Mouse (Mus musculus) forebrain, embryonic 12.5 days (tissue): ENCODE measurements around the gene Gm33543. TPM values are rescaled to one million over a fixed set of nuclear protein-coding genes. Genes with fewer than 3 reads are reported as not detected.

Experiments used
- ATAC-seq: fragments of 200-750 bp; cut with Nextera tagmentation; 2 replicates; pipeline ENCODE4 v1.8.0; 2017; ENCODE audit warnings: moderate TSS enrichment; ENCODE audit not compliant: low FRiP score
- H3K27ac ChIP-seq: fragments of 300-500 bp; sonication (generic); 2 replicates; pipeline ENCODE4 v1.5.1; 2016; ENCODE audit warnings: mild to moderate bottlenecking
- H3K27me3 ChIP-seq: fragments of 300-500 bp; sonication (generic); 2 replicates; pipeline ENCODE4 v1.6.1; 2016; ENCODE audit warnings: mild to moderate bottlenecking
- H3K36me3 ChIP-seq: fragments of 300-500 bp; sonication (generic); replicated peaks from 2 replicates; pipeline ENCODE4 v1.6.1; 2016; ENCODE audit warnings: mild to moderate bottlenecking
- H3K4me1 ChIP-seq: fragments of 300-500 bp; sonication (generic); 2 replicates; pipeline ENCODE4 v1.6.1; 2016
- H3K4me2 ChIP-seq: fragments of 300-500 bp; sonication (generic); 2 replicates; pipeline ENCODE4 v1.6.1; 2016; ENCODE audit warnings: mild to moderate bottlenecking, moderate library complexity
- H3K4me3 ChIP-seq: fragments of 300-500 bp; sonication (generic); replicated peaks from 2 replicates; pipeline ENCODE4 v1.5.1; 2016; ENCODE audit warnings: mild to moderate bottlenecking
- H3K9ac ChIP-seq: fragments of 300-500 bp; sonication (generic); 2 replicates; pipeline ENCODE4 v1.6.1; 2016; ENCODE audit warnings: mild to moderate bottlenecking
- H3K9me3 ChIP-seq: fragments of 300-500 bp; sonication (generic); 2 replicates; pipeline ENCODE4 v1.6.1; 2016
- WGBS: fragments of 180-500 bp; shearing (Covaris S2); methylation state at CpG from one replicate; pipeline ENCODE4 v1.1.7; 2016; 5-methylcytosine and 5-hydroxymethylcytosine counted together
- polyA plus RNA-seq: library from polyadenylated mRNA; unstranded; fragments of >200 nt; fragmentation: Nextera tagmentation; extraction: Ambion mirVana; gene quantifications from 2 replicates; pipeline ENCODE4 v1.2.1, GENCODE M21; 2016

Gm33543 gene
- polyA plus RNA-seq, 1 experiment from 2014 or later = not detected

GRCm38 (mm10) chr10:95787176-95787575, 55.6 kb downstream of the Gm33543 start:
- H3K27me3 ChIP-seq = no peaks in the 10 kb centered on the region
- no peak overlapping the region for H3K4me3 ChIP-seq
- no peaks in the 10 kb centered on the region for H3K36me3 ChIP-seq
- H3K4me2 ChIP-seq = no peak overlapping the region
- no peak overlapping the region for H3K27ac ChIP-seq
- H3K9me3 ChIP-seq = no peaks in the 10 kb centered on the region
- ATAC-seq = no peak
- WGBS = 87% methylated on average over 2 of the region's 2 CpGs
- peaks cover 5% of the 10 kb centered on the region; the same call in 1 of the 2 replicates for H3K4me1 ChIP-seq
- no peak overlapping the region for H3K9ac ChIP-seq

- 69% methylated on average over 7 of the region's 7 CpGs for WGBS
- no peaks in the 10 kb centered on the region for H3K36me3 ChIP-seq
- H3K27me3 ChIP-seq = no peaks in the 10 kb centered on the region
- H3K4me1 ChIP-seq = no peaks in the 10 kb centered on the region
- H3K4me2 ChIP-seq = no peak overlapping the region
- H3K27ac ChIP-seq = no peak overlapping the region
- H3K9me3 ChIP-seq = no peaks in the 10 kb centered on the region
- no peak overlapping the region for H3K4me3 ChIP-seq
- no peak for ATAC-seq
- no peak overlapping the region for H3K9ac ChIP-seq
Observed at GRCm38 (mm10) chr10:95784837-95785236, 57.9 kb downstream of the Gm33543 start.

GRCm38 (mm10) chr10:95780881-95781600, 61.7 kb downstream of the Gm33543 start:
- Histone ChIP-seq H3K4me2 (no peak overlapping the region), H3K27ac (no peak overlapping the region), H3K36me3 (no peaks in the 10 kb centered on the region), H3K9ac (no peak overlapping the region), H3K27me3 (no peaks in the 10 kb centered on the region), H3K4me3 (no peak overlapping the region), H3K4me1 (no peaks in the 10 kb centered on the region), H3K9me3 (no peaks in the 10 kb centered on the region)
- WGBS = 89% methylated on average over 8 of the region's 8 CpGs
- no peak for ATAC-seq

GRCm38 (mm10) chr10:95779801-95780385, 62.8 kb downstream of the Gm33543 start:
- ATAC-seq = no peak
- H3K4me1 ChIP-seq = no peaks in the 10 kb centered on the region
- H3K9me3 ChIP-seq = no peaks in the 10 kb centered on the region
- no peak overlapping the region for H3K27ac ChIP-seq
- H3K4me3 ChIP-seq = no peak overlapping the region
- no peak overlapping the region for H3K4me2 ChIP-seq
- no peaks in the 10 kb centered on the region for H3K36me3 ChIP-seq
- WGBS = 86% methylated on average over 13 of the region's 13 CpGs
- H3K27me3 ChIP-seq = no peaks in the 10 kb centered on the region
- no peak overlapping the region for H3K9ac ChIP-seq

GRCm38 (mm10) chr10:95778622-95779021, 64.1 kb downstream of the Gm33543 start:
- no peaks in the 10 kb centered on the region for H3K9me3 ChIP-seq
- no peak overlapping the region for H3K9ac ChIP-seq
- no peak for ATAC-seq
- no peak overlapping the region for H3K4me2 ChIP-seq
- H3K27me3 ChIP-seq = no peaks in the 10 kb centered on the region
- 88% methylated on average over 8 of the region's 8 CpGs for WGBS
- H3K27ac ChIP-seq = no peak overlapping the region
- H3K4me1 ChIP-seq = no peaks in the 10 kb centered on the region
- H3K36me3 ChIP-seq = no peaks in the 10 kb centered on the region
- no peak overlapping the region for H3K4me3 ChIP-seq

GRCm38 (mm10) chr10:95777701-95778320, 64.9 kb downstream of the Gm33543 start:
- Histone ChIP-seq H3K4me2 (no peak overlapping the region), H3K4me3 (no peak overlapping the region), H3K27ac (no peak overlapping the region), H3K27me3 (no peaks in the 10 kb centered on the region), H3K36me3 (no peaks in the 10 kb centered on the region), H3K4me1 (no peaks in the 10 kb centered on the region), H3K9ac (no peak overlapping the region), H3K9me3 (no peaks in the 10 kb centered on the region)
- WGBS = 86% methylated on average over 15 of the region's 15 CpGs
- ATAC-seq = no peak

- 73% methylated on average over 1 of the region's 1 CpGs for WGBS
- H3K27ac ChIP-seq = no peak overlapping the region
- ATAC-seq = no peak
Observed at GRCm38 (mm10) chr10:95777071-95777470, 65.7 kb downstream of the Gm33543 start.

GRCm38 (mm10) chr10:95774856-95775255, 67.9 kb downstream of the Gm33543 start:
- Histone ChIP-seq H3K4me2 (no peak overlapping the region), H3K27ac (no peak overlapping the region), H3K36me3 (no peaks in the 10 kb centered on the region), H3K4me1 (no peaks in the 10 kb centered on the region), H3K4me3 (no peak overlapping the region), H3K9ac (no peak overlapping the region), H3K27me3 (no peaks in the 10 kb centered on the region), H3K9me3 (no peaks in the 10 kb centered on the region)
- no peak for ATAC-seq
- WGBS = 93% methylated on average over 7 of the region's 7 CpGs

More at GRCm38 (mm10) chr10:95777071-95777470, 65.7 kb downstream of the Gm33543 start:
- H3K4me3 ChIP-seq = no peak overlapping the region
- no peak overlapping the region for H3K4me2 ChIP-seq
- no peaks in the 10 kb centered on the region for H3K27me3 ChIP-seq
- H3K36me3 ChIP-seq = no peaks in the 10 kb centered on the region
- H3K4me1 ChIP-seq = no peaks in the 10 kb centered on the region
- no peaks in the 10 kb centered on the region for H3K9me3 ChIP-seq
- H3K9ac ChIP-seq = no peak overlapping the region

- Histone ChIP-seq H3K9me3 (no peaks in the 10 kb centered on the region), H3K9ac (no peak overlapping the region), H3K27me3 (no peaks in the 10 kb centered on the region), H3K4me1 (no peaks in the 10 kb centered on the region), H3K4me2 (no peak overlapping the region), H3K36me3 (no peaks in the 10 kb centered on the region), H3K4me3 (no peak overlapping the region), H3K27ac (no peak overlapping the region)
- ATAC-seq = no peak
- WGBS = 82% methylated on average over 9 of the region's 9 CpGs
Observed at GRCm38 (mm10) chr10:95774001-95774628, 68.6 kb downstream of the Gm33543 start.

Other genes with a start within 250 kb of the Gm33543 start
- gene Anapc15-ps, start 169.5 kb downstream of the Gm33543 start, polyA plus RNA-seq = not detected in 2 replicates
- gene Eea1, start 97.7 kb upstream of the Gm33543 start, polyA plus RNA-seq = 15.7 and 16.5 TPM in 2 replicates